Mouse (Mus musculus) cerebellum, adult 2 months (tissue): ENCODE results near the gene Creg1.

Experiments used
- CTCF ChIP-seq: fragments of 200-500 bp; IDR thresholded peaks from 2 replicates; pipeline ENCODE4 v1.5.1; 2011; ENCODE audit warnings: low read depth, mild to moderate bottlenecking, control low read depth, low read length, moderate library complexity, borderline replicate concordance; ENCODE audit not compliant: insufficient read depth
- POLR2A ChIP-seq: fragments of 200-500 bp; IDR thresholded peaks from 2 replicates; pipeline ENCODE4 v1.6.1; 2011; ENCODE audit warnings: low read length, control low read depth, borderline replicate concordance; ENCODE audit not compliant: insufficient read depth

DNA sequence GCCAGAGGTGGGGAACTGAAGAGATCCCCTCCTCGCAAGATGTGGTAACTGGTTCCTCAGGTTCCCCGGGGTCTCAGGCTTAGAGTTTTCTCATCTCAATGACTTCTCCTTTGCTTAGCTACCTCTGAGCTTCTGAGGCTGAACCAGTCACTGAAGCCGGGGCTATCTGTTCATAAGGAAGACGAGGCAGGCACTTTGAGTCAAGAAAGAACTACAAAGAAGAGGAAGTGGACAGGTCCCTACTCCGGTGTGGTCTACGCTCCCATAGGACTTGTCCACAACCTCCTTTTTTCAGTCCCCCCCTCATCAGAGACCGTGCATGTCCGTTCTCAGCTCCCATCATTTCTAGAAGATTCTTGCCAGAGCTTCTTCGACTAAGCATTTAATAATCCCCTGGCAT is 17.9 kb downstream of the Creg1 start:
- TF ChIP-seq CTCF (no peak), POLR2A (no peak)
